Mouse (Mus musculus) C2C12 (cell line): Measurements from ENCODE around the gene Snapc5. TPM values are rescaled to one million over a fixed set of nuclear protein-coding genes. Genes with fewer than 3 reads are reported as not detected.
"Not testable (repeated sequence)": the region's sequence is repeated elsewhere in the genome, so short reads cannot be mapped to it uniquely, and the experiment has no call there.

Experiments used
- H3K27me3 ChIP-seq: one replicate; pipeline ENCODE4 v1.6.1; 2011; ENCODE audit not compliant: control insufficient read depth, insufficient read depth, insufficient read length
- H3K36me3 ChIP-seq: one replicate; pipeline ENCODE4 v1.6.1; 2011; ENCODE audit not compliant: control insufficient read depth, insufficient read depth
- H3K4me3 ChIP-seq: one replicate; pipeline ENCODE4 v1.5.1; 2011; ENCODE audit warnings: mild to moderate bottlenecking, control low read depth; ENCODE audit not compliant: poor library complexity, insufficient read depth, severe bottlenecking
- H3K79me2 ChIP-seq: one replicate; pipeline ENCODE4 v1.6.1; 2011; ENCODE audit not compliant: control insufficient read depth, insufficient read depth
- H3K79me3 ChIP-seq: one replicate; pipeline ENCODE4 v1.6.1; 2011; ENCODE audit warnings: low read depth, control low read depth
- H3ac ChIP-seq: one replicate; pipeline ENCODE3; 2011; ENCODE audit warnings: low read depth; ENCODE audit not compliant: control insufficient read depth, insufficient read length
- CEBPB ChIP-seq: IDR thresholded peaks from one replicate; pipeline ENCODE4 v1.6.1; 2011; ENCODE audit warnings: low read depth, mild to moderate bottlenecking, control low read depth, moderate library complexity
- CTCF ChIP-seq: IDR thresholded peaks from one replicate; pipeline ENCODE4 v1.5.1; 2011; ENCODE audit not compliant: control insufficient read depth, insufficient read depth, insufficient read length
- FOSL1 ChIP-seq: IDR thresholded peaks from one replicate; pipeline ENCODE4 v1.8.0; 2011; ENCODE audit warnings: mild to moderate bottlenecking, low read length; ENCODE audit not compliant: poor library complexity, insufficient read depth, severe bottlenecking
- MAX ChIP-seq: IDR thresholded peaks from one replicate; pipeline ENCODE4 v1.6.1; 2011; ENCODE audit warnings: mild to moderate bottlenecking, control low read depth
- MYOD1 ChIP-seq: IDR thresholded peaks from one replicate; pipeline ENCODE4 v1.6.1; 2011; ENCODE audit warnings: low read depth; ENCODE audit not compliant: control insufficient read depth, insufficient read length
- MYOG ChIP-seq: IDR thresholded peaks from one replicate; pipeline ENCODE4 v1.6.1; 2011; ENCODE audit not compliant: control insufficient read depth, insufficient read length; ENCODE audit errors: extremely low read depth
- USF1 ChIP-seq: IDR thresholded peaks from one replicate; pipeline ENCODE4 v1.6.1; 2011; ENCODE audit warnings: low read depth, mild to moderate bottlenecking, control low read depth, moderate library complexity
- polyA plus RNA-seq: library from polyadenylated mRNA; unstranded; fragments of >200 nt; fragmentation: generic; extraction: Trizol; gene quantifications from one replicate; pipeline ENCODE4 v1.2.1, GENCODE M21; 2012; ENCODE audit warnings: missing spikeins

Gene Snapc5
- polyA plus RNA-seq, 1 experiment, result 6.0 TPM

- no peak overlapping the region for H3K4me3 ChIP-seq
These were observed 482 bp upstream of the Snapc5 start for GRCm38 (mm10) chr9:64178610-64178973.

GRCm38 (mm10) chr9:64183295-64183694 lies 4.2 kb downstream of the Snapc5 start:
- not testable (repeated sequence) for H3K27me3 ChIP-seq, H3ac ChIP-seq
- H3K36me3 ChIP-seq, result peaks cover 57% of the 10 kb centered on the region

More at GRCm38 (mm10) chr9:64178610-64178973, 482 bp upstream of the Snapc5 start:
- peaks cover 83% of the 10 kb centered on the region for H3K36me3 ChIP-seq
- H3K79me3 ChIP-seq, result peaks cover 34% of the 10 kb centered on the region
- peaks cover 40% of the 10 kb centered on the region for H3K79me2 ChIP-seq
- no peak overlapping the region for H3ac ChIP-seq
- TF ChIP-seq CTCF, result no peak
- no peak for TF ChIP-seq USF1
- no peak for TF ChIP-seq CEBPB
- no peak for TF ChIP-seq FOSL1
- no peak for TF ChIP-seq MAX
- no peak for TF ChIP-seq MYOD1
- TF ChIP-seq MYOG, result no peak
- H3K27me3 ChIP-seq, result no peaks in the 10 kb centered on the region

GRCm38 (mm10) chr9:64184166-64184840 lies 5.2 kb downstream of the Snapc5 start:
- TF ChIP-seq MYOD1 (no peak), MAX (no peak), CTCF (no peak), FOSL1 (no peak), CEBPB (no peak), USF1 (no peak), MYOG (no peak)
- Histone ChIP-seq H3K27me3 (no peaks in the 10 kb centered on the region), H3K79me3 (no peaks in the 10 kb centered on the region), H3K79me2 (no peaks in the 10 kb centered on the region), H3K36me3 (peaks cover 49% of the 10 kb centered on the region), H3ac (no peak overlapping the region), H3K4me3 (no peak overlapping the region)

More at GRCm38 (mm10) chr9:64183295-64183694, 4.2 kb downstream of the Snapc5 start:
- not testable (repeated sequence) for H3K79me3 ChIP-seq, H3K4me3 ChIP-seq, H3K79me2 ChIP-seq

- H3K36me3 ChIP-seq, result peaks cover 27% of the 10 kb centered on the region
- H3K27me3 ChIP-seq, result no peaks in the 10 kb centered on the region
- no peaks in the 10 kb centered on the region for H3K79me3 ChIP-seq
- no peak overlapping the region for H3K4me3 ChIP-seq
- H3ac ChIP-seq, result no peak overlapping the region
- TF ChIP-seq MAX (no peak), CTCF (no peak), USF1 (no peak), CEBPB (no peak), FOSL1 (no peak), MYOG (no peak), MYOD1 (no peak)
- no peaks in the 10 kb centered on the region for H3K79me2 ChIP-seq
These were observed 14.8 kb downstream of the Snapc5 start for GRCm38 (mm10) chr9:64193879-64194278.

GRCm38 (mm10) chr9:64195554-64195953 lies 16.5 kb downstream of the Snapc5 start:
- Histone ChIP-seq H3K36me3 (peaks cover 21% of the 10 kb centered on the region), H3ac (no peak overlapping the region), H3K27me3 (no peaks in the 10 kb centered on the region), H3K4me3 (no peak overlapping the region), H3K79me2 (no peaks in the 10 kb centered on the region), H3K79me3 (no peaks in the 10 kb centered on the region)
- TF ChIP-seq USF1 (no peak), MYOG (no peak), MYOD1 (no peak), FOSL1 (no peak), MAX (no peak), CTCF (no peak), CEBPB (no peak)

GRCm38 (mm10) chr9:64197524-64197923 lies 18.4 kb downstream of the Snapc5 start:
- H3K27me3 ChIP-seq, result no peaks in the 10 kb centered on the region
- H3K79me3 ChIP-seq, result no peaks in the 10 kb centered on the region
- peaks cover 19% of the 10 kb centered on the region for H3K36me3 ChIP-seq
- H3K4me3 ChIP-seq, result no peak overlapping the region
- TF ChIP-seq CTCF, result no peak
- TF ChIP-seq MAX, result no peak
- no peak for TF ChIP-seq MYOG
- no peak for TF ChIP-seq MYOD1
- no peak for TF ChIP-seq CEBPB
- TF ChIP-seq FOSL1, result no peak
- no peak overlapping the region for H3ac ChIP-seq
- no peaks in the 10 kb centered on the region for H3K79me2 ChIP-seq
